Mouse (Mus musculus): Measurements from ENCODE around the gene Acta1. TPM values are rescaled to one million over a fixed set of nuclear protein-coding genes. Genes with fewer than 3 reads are reported as not detected.

The Acta1 gene
- total RNA-seq (2021), result 1,000 to 10,000 TPM in 1 of 2 experiments, 100 to 1,000 TPM in 1; 919 to 3,617 TPM
- long read RNA-seq, experiment 1, transcript Acta1-201 (7 exons, 1,446 nt), result major isoform, 1,317 of 1,631 reads
- long read RNA-seq, experiment 1, partial matches to known transcripts, result 289 of 1,631 reads
- long read RNA-seq, experiment 1, other reads (novel, unspliced or antisense), result 25 of 1,631 reads
- long read RNA-seq, experiment 2, transcript Acta1-201 (7 exons, 1,446 nt), result major isoform, 903 of 975 reads
- long read RNA-seq, experiment 2, partial matches to known transcripts, result 58 of 975 reads
- long read RNA-seq, experiment 2, other reads (novel, unspliced or antisense), result 14 of 975 reads

DNA sequence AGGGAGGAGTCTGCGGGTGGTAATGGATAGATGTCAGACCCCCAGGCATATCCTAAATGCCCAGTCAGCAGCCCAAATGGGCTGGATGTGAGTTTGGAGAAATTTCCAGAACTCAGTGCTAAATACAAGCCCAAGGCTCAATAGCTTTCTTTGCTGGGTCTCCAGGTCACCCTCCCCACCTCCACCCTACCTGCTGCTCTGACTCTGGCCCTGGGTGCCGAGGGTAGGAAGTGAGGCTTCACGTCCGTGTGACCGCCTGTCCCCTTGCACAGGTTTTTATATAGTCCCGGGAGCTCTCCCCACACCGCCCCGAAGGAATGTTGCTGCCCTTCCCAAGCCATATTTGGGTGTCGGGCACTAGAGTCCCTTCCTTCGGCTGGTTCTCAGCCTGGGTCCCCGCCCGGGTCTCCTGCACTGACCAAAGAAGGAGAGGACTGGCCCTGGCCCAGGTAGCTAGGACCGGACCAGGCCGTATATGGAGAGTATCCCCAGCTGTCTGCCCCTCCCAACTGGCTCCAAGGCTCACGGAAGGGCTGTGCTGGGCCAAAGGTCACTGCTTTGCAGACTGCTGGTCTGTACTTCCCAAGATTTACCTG is at the start of gene Acta1:
TSS of gene Acta1 (minus strand) at position 250 of the 596 bp plus-strand sequence.
- DNase-seq, result no peak

DNA sequence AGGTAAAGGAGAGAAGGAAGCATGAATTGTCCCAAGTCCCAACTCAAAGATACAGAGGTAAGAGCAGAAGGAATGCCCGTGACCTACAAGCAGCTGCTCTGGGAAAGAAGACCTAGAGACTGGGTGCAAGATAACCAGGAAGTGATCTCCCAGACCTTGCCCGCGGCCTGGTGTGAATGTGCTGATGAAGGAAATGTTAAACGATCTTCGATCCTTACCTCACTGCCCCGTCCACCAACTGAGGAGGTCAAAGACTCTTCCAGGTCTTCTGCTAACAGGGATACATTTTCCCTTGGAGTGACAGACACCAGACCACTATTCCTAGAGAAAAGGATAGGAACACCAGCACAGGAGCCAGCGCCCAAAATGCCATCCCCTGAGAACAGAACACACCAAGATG is 34.5 kb upstream of the Acta1 start:
- DNase-seq, result no peak

DNA sequence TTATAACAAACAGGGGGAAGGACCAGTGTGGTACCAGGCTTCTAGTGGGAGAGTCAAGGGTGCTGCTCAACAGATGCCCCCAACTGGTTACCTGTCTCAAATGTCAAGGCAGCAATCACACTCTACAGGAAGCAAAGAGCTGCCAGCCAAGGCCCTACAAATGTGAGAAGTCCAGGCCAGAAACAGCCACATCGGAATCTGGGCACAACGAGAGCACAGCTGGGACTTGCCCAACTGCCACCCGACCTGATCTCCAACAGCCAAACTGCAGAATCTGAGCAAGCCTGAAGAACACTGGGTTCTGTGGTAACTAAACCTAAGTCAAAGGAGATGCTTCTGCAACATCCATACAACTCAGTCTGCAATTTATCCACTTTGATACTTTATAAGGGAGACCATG is 31.1 kb upstream of the Acta1 start:
- no peak for DNase-seq

DNA sequence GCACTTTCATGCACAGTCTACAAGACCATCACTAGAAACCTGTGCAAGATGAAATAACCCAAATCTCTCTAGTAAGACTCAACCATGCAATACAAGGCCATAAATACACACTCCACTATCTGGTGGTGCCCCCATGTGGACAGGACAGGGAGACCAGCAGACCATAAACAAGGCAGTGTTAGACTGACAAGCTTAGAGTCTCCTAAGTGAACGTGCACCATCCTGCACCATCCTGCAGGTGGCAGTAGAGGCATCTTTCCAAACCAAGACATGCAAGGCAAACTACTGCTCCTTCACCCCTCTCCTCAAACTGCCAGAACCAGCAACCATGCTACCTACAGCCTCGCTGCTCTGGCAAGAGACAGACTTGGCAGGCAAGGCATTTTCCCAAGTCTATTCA is 30.2 kb upstream of the Acta1 start:
- DNase-seq, result peak; percentile 84

DNA sequence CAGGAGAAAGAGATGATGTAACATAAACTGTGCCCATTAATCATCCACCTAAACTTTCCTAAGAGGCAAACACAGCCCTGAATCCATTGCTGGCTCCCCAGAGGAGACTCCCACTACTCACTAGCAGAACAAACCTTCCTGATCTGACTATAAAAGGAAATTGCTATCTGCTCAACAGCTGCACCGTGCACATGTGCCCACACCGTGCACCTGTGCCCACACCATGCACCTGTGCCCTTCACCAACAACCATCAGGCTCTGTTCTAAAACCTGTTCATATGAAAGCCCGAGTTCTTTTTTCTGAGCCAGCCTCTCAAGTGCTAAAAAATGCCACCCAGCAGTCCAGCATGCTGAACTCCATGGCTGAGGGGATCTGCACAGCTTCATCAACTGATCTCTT is 20.1 kb upstream of the Acta1 start:
- no peak for DNase-seq

DNA sequence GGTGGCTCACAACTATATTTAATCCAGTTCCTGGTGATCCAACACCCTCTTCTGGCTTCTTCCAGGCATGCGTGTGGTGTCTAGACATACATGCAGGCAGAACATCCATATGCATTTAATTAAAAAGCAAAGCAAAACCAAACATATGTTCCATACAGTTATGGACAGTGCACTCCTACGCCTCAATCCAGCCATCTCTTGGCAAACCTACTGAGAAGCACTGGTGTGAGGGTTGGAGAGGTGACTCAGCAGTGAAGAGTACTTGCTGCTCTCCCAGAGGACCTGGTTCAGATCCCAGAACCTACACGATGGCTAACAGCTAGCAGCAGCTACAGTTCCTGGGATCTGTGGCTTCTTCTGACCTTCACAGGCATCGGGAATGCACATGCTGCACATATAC is 17.7 kb upstream of the Acta1 start:
- no peak for DNase-seq

DNA sequence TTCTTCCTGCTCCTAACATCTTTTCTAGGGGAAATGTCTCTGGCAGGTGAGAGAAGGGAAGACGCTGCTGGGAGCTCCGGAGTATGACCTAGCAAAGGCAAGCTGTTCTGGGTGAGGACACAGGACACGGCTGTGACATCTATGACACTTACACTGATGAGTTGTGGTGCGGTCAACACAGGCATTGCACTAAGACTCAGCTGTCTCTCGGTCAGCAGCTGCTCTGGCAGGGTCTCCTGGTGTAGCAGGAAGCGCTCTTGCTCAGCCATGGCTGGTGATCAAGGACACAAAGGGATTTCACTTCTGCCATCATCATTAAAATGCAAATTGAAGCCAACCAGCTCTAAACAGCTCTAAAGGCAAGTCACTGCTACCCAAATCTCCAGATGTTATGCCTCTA is 13.1 kb upstream of the Acta1 start:
- DNase-seq, result no peak

DNA sequence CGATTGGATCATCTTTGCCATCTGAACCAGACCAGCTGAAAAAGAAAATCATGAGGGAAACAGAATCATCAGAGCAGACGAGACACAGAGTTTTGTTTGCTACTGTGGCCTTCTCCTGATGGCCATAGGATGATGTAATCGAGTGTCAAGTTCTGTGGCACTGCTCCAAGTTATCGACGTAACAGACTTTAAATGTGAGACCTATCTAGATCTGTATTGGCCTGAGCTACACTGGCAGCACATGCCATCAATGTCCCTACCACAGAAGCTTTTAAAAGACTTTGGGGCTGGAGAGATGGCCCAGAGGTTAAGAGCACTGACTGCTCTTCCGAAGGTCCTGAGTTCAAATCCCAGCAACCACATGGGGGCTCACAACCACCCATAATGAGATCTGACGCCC is 8.1 kb upstream of the Acta1 start:
- peak; percentile 47 for DNase-seq

DNA sequence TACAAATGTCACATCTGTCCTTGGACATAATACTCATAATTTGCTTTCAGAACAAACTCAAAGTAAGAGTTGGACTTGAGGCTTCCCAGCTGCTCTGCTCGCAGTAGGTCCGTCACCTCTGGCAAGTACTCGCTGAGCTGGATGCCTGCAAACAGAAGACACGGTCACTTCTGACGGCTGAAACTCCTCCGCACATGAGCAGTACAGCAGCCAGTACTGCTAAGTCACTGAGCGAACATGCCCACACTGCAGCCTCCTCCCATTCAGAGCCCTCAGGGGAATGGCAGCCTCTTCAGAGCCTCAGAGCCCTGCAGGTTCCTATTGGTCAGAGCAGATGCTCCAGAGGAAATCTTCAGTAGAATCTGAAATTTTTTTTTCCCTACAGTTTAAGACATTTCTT is 4.8 kb upstream of the Acta1 start:
- no peak for DNase-seq

DNA sequence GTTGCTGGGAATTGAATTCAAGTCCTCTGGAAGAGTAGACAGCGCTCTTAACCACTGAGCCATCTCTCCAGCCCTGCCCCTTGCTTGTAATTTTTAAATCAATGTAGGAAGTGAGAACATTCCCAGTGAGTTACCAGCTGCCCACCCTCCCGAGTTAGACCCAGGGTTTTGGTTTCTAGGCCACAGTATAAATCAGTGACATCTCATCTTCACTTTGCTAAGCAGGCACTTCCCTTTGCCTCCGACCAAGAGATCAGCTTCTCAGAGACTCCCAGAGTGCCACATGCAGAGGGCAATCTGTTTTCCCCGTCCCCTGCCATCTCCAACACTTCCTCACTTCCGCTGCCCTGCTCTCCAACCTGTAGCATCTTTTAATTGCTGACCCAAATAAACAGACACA is 4.0 kb upstream of the Acta1 start:
- no peak for DNase-seq

DNA sequence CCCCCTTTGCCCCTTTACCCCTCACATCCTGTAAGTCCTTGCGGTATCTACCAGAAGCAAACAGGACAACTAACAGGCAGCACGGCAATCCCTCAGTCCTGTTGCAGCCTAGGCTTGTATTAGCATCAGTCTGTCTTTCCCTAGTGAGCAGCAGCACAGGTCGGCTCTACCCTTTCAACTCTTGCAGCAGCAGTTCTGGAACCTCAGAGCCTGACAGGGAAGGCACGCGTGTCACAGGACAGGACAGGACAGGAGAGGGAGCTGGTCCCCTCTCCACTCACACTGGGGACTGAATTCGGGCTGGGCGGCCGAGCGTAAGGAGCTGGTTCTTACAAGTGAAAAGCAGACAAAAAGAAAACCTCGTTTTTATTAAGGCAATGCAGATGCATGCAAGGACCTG is 2.2 kb upstream of the Acta1 start:
- DNase-seq, result no peak

DNA sequence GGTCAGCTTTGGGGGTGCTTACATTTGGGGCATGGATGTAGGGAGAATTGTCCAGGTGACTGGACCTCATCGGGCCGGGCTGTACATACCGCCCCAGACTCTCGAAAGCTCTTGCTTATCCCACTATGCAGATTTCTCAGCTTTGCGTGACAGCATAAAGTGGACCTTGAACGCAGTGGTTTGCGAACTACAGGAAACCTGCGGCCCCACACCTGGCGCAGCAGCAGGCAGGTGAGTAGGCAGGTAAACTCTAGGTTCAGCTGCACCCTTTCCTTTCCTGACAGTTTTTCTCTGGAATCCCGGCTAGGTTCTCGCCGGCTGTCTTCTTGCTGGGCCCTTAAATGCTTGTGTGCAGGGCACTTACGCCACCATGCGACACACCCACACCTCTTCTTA is 1.8 kb upstream of the Acta1 start:
- no peak for DNase-seq

DNA sequence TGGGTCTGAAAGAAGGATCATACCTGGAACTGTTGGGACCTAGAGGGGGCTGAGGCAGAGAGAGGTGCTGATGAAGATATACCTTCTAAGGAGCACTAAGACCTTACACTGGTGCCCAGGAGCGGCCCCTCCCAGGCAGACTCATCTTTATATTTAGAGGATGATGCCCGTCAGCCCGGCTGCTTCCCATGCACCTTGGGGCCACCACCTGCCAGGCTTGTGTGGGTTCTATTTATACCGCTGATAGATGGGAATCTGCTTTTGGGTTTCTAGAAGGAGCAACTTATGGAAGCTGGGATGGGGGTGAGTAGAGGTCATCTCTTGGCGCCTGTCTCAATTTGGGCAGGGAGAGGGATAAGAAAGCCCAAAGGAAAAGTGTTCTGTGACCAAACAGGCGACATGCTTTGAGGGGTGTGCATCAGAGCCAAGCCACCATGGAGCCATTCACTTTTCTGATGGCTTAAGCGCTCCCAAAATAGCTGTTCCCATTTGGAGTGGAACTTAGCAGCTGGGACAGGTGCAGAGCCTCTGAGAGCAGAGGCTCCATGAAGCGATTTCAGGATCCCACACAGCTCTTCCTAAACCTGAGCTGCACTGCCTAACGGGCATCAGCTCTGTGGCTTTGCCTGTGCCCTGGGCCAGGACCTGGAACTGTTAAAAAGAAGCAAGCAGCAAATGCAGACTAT is 1.3 kb upstream of the Acta1 start:
- no peak for DNase-seq

DNA sequence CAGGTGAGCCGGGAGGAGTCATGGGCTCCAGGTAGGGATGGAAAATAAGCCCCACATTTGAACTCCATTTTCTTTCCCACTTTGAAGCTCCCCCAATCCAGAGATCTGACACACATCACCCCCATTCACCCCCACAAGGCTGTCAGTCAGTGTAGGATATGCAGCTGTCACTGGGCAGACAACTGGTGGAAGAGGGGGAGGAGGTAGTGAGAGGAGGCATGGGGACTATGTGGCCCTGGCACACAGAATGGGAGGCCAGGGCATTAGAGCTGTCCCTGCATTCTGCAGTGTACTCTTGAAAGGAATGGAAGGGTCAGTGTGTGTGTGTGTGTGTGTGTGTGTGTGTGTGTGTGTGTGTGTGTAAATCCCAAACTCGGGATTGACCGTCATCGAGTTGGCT is 679 bp upstream of the Acta1 start:
- DNase-seq, result no peak

DNA sequence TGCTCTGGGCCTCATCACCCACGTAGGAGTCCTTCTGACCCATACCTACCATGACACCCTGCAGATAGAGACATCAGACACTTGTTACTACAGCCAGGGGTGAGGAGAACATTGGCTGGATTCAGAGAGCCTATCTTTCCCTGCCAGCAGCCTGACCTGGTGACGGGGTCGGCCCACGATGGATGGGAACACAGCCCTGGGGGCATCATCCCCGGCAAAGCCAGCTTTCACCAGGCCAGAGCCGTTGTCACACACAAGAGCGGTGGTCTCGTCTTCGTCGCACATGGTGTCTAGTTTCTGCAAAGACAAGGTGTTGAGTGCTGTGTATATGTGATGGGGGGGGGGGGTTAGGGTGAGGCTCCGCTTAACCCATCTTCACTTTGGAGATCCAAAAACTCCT is 1.1 kb downstream of the Acta1 start:
- no peak for DNase-seq

DNA sequence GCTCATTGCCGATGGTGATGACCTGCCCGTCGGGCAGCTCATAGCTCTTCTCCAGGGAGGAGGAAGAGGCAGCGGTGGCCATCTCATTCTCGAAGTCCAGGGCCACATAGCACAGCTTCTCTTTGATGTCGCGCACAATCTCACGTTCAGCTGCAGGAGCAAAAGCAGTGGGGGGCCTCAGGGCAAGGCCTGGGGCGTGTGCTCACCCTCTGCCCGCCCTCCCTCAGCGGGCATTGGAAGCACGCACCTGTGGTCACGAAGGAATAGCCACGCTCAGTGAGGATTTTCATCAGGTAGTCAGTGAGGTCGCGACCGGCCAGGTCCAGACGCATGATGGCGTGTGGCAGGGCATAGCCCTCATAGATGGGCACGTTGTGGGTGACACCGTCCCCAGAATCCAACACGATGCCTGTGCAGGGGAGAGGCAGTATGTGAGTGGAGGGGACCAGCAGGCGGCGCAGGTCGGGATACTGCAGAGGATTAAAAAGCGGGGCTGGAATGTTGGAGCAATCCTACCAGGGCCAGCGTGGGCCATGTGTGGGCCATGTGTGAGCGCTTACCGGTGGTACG is 1.9 kb downstream of the Acta1 start:
- DNase-seq, result no peak

DNA sequence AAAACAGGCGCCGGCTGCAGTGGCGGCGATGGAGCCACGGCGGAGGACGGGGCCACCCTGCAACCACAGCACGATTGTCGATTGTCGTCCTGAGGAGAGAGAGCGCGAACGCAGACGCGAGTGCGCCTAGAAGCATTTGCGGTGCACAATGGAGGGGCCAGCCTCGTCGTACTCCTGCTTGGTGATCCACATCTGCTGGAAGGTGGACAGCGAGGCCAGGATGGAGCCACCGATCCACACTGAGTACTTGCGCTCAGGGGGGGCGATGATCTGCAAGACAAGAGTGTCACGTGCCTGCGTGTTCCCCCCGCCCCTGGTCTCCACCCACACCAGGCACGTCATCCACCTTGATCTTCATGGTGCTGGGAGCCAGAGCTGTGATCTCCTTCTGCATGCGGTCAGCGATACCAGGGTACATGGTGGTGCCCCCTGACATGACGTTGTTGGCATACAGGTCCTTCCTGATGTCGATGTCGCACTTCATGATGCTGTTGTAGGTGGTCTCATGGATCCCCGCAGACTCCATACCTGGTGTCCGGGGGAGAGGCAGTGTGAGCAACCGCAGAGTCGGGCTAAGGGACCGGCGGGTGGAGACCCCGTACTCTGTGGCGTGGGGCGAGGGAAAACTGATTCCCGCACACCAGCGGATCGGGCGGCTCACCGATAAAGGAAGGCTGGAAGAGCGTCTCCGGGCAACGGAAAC is 2.5 kb downstream of the Acta1 start:
- DNase-seq, result peak; percentile 16

DNA sequence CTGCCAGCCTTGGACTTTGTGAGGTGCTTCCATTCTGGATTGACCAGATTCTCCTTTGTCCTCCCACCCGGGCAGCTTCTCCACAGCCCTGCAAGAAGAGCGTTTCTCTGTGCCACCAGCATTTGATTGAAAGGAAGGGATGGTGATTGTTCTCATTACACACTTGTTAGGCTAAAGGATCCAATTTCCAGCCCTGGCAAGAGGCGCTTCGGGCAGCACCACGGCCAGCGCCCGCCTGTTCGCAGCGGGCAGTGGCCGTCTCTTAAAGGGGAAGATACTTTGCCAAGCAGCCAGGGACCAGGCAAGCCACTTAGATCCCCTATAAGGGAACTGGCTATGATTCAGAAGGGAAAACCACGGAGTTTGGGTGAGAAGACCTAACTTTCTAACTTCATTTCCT is 3.3 kb downstream of the Acta1 start:
- DNase-seq, result peak; percentile 83

DNA sequence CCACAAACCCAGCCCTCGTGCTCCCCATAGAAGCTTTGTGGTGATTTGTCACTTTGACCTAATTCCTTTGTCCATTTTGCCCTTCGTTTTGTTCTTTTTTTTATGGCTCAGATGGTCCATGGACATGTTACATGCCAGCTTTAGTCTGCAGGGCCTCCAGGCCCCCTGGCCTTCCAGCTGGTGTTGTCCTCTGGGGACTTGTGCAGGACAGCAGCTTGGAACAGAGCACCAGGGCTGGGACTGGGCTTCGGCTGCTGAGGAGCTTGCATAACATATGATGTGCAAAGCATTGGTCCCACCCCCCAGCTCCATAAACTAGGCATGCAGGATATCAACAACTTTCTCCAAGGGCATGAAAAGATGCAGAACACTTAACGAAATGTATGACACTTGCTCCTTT is 4.8 kb downstream of the Acta1 start:
- no peak for DNase-seq

DNA sequence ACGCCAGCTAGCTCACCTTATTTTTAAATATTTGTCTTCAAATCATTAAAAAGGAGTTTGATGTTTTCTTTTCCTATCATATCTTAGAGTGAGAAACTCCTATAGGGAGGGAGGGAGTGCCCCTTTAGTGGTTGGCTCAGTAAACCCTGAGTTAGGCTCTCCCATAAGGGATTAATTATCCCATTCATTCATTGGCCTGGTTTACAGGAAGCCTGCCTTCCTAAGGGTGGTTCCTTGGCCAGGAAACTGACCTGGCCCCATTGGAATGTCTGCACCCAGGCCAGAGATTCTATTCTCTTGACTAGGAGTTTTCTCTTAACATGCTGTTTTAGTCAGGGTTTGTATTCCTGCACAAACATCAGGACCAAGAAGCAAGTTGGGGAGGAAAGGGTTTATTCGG is 6.6 kb downstream of the Acta1 start:
- no peak for DNase-seq

DNA sequence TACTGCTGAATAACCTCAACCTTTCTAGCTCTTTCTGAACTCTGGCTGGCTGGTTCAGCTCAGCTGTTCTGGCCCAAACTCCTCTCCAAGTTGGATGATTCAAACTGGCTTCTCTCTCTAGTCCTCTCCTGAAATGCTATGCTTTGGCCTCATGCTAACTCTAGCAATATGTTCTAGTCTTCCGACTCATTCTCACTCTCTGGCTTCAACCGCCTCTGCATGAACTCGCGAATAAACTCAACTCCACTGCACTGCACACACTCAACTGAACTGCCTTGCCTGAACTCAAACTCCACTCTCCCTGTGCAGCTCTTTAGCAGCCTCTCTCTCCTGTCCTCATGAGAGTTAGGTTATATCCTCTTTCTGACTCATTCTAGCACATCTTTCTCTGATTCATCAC is 7.4 kb downstream of the Acta1 start:
- DNase-seq, result no peak

DNA sequence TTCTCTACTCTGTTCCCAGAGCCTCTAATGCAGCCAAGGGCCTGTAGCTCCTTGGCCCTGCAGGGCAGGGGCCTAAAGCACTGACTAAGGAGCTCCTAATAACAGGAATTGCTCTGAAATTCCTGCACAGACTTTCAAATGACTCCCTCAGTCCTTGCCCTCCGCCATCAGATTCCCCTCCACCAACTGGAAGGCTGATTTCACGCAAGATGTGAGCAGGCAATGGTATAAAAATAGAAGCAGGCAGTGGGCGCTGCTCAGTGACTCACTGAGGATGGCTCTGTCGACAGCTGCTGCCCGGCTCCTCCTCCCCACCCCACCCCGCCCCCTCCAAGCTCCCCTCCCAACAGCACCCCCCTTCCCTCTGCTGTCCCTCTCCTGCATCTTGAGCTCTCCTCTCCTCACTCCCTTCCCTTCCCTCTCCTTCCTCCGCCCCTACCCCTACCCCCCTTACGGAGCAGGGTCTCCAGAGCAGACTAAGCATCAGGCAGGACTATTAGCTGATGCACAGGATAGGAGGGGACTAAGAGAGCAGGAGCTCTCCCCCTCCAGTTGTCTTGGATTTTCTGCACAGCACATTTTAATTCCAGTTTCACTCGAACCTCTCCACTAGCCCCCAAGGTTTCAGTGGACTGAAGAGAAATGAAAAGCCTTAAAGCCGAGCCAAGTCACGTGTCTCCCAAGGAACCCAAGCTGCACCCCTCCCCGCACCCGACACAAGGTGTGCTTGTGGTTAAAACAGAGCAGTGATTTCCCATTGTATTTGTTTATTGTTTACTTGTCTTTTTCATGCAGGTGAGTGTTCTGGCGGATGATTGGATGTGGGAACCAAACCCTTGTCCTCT is 9.6 kb downstream of the Acta1 start:
- no peak for DNase-seq

Data from adrenal gland, postnatal 10 days (tissue).